Mouse (Mus musculus): ENCODE results near the gene Kcna10. TPM values are rescaled to one million over a fixed set of nuclear protein-coding genes. Genes with fewer than 3 reads are reported as not detected.
A peak's percentile ranks its signal among the peaks of the same experiment; 100 is the strongest.

The Kcna10 gene
- polyA plus RNA-seq (2014; fragmentation: Nextera tagmentation; extraction: Ambion mirVana): not detected in 2 replicates

- Histone ChIP-seq H3K27me3 (ENCODE audit: control insufficient read depth, insufficient read depth, low read length) (no peaks in the 10 kb centered on the region), H3K4me3 (replicated peaks; ENCODE audit: low read length) (no peak within 1 kb of the TSS), H3K9ac (no peak within 1 kb of the TSS), H3K27ac (no peak within 1 kb of the TSS), H3K4me1 (replicated peaks; ENCODE audit: control insufficient read depth, insufficient read depth, low read length) (no peaks in the 10 kb centered on the region), H3K36me3 (replicated peaks; ENCODE audit: control insufficient read depth, insufficient read depth) (no peaks in the 10 kb centered on the region), H3K9me3 (ENCODE audit: control insufficient read depth, low read length) (no peaks in the 10 kb centered on the region), H3K4me2 (replicated peaks) (no peak within 1 kb of the TSS)
- WGBS: 93% methylated on average over 1 of the region's 1 CpGs
- no peak for DNase-seq (ENCODE audit: low spot score)
- ATAC-seq (ENCODE audit: low FRiP score): no peak
These were observed at the start of gene Kcna10 for GRCm38 (mm10) chr3:107182756-107183155. Gene Kcna10, plus strand, starts transcription at chr3:107183056.

GRCm38 (mm10) chr3:107134457-107134856 lies 48.4 kb upstream of the Kcna10 start:
- H3K4me3 ChIP-seq (replicated peaks; ENCODE audit: low read length): no peak overlapping the region
- H3K36me3 ChIP-seq (replicated peaks; ENCODE audit: control insufficient read depth, insufficient read depth): no peaks in the 10 kb centered on the region
- ATAC-seq (ENCODE audit: low FRiP score): no peak
- 83% methylated on average over 3 of the region's 3 CpGs for WGBS
- no peaks in the 10 kb centered on the region; the same call in 1 of the 2 replicates for H3K4me1 ChIP-seq (replicated peaks; ENCODE audit: control insufficient read depth, insufficient read depth, low read length)
- no peaks in the 10 kb centered on the region for H3K27me3 ChIP-seq (ENCODE audit: control insufficient read depth, insufficient read depth, low read length)
- no peak for DNase-seq (ENCODE audit: low spot score)
- H3K9ac ChIP-seq: no peak overlapping the region
- H3K9me3 ChIP-seq (ENCODE audit: control insufficient read depth, low read length): no peaks in the 10 kb centered on the region
- no peak overlapping the region for H3K4me2 ChIP-seq (replicated peaks)
- H3K27ac ChIP-seq: no peak overlapping the region

GRCm38 (mm10) chr3:107147126-107147525 lies 35.7 kb upstream of the Kcna10 start:
- H3K4me2 ChIP-seq (replicated peaks): no peak overlapping the region
- no peaks in the 10 kb centered on the region for H3K9me3 ChIP-seq (ENCODE audit: control insufficient read depth, low read length)
- no peak for ATAC-seq (ENCODE audit: low FRiP score)
- H3K27me3 ChIP-seq (ENCODE audit: control insufficient read depth, insufficient read depth, low read length): no peaks in the 10 kb centered on the region
- 0 out of 2 replicates have a peak, but pooled peaks cover 12% of the 10 kb centered on the region for H3K4me1 ChIP-seq (replicated peaks; ENCODE audit: control insufficient read depth, insufficient read depth, low read length)
- H3K9ac ChIP-seq: no peak overlapping the region
- 52% methylated on average over 7 of the region's 7 CpGs for WGBS
- no peak for DNase-seq (ENCODE audit: low spot score)
- no peak overlapping the region for H3K4me3 ChIP-seq (replicated peaks; ENCODE audit: low read length)
- no peaks in the 10 kb centered on the region for H3K36me3 ChIP-seq (replicated peaks; ENCODE audit: control insufficient read depth, insufficient read depth)
- no peak overlapping the region for H3K27ac ChIP-seq

DNA sequence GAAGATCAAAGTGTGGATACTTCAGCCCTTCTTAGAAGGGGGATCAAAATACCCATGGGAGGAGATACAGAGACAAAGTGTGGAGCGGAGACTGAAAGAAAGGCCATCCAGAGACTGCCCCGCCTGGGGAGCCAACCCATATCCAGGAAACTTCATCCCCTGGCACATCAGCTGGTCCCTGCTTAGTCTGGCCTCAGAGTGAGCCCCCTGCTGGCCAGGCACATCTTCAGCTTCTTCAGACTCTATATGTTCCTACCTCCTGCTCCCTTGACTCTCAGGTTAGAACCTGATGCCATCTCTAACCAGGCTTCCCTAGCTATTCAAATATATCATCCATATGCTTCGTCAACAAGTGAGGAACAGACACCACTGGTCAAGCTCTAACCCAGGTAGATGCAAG lies 33.9 kb upstream of the Kcna10 start:
- H3K27ac ChIP-seq: no peak overlapping the region
- ATAC-seq (ENCODE audit: low FRiP score) (no peak), DNase-seq (ENCODE audit: low spot score) (no peak)
- H3K4me3 ChIP-seq (replicated peaks; ENCODE audit: low read length): no peak overlapping the region
- WGBS: 62% methylated on average over 3 of the region's 3 CpGs
- 0 out of 2 replicates have a peak, but pooled peaks cover 12% of the 10 kb centered on the region for H3K4me1 ChIP-seq (replicated peaks; ENCODE audit: control insufficient read depth, insufficient read depth, low read length)
- H3K9me3 ChIP-seq (ENCODE audit: control insufficient read depth, low read length): no peaks in the 10 kb centered on the region
- no peak overlapping the region for H3K4me2 ChIP-seq (replicated peaks)
- no peak overlapping the region for H3K9ac ChIP-seq
- H3K36me3 ChIP-seq (replicated peaks; ENCODE audit: control insufficient read depth, insufficient read depth): no peaks in the 10 kb centered on the region
- no peaks in the 10 kb centered on the region for H3K27me3 ChIP-seq (ENCODE audit: control insufficient read depth, insufficient read depth, low read length)

DNA sequence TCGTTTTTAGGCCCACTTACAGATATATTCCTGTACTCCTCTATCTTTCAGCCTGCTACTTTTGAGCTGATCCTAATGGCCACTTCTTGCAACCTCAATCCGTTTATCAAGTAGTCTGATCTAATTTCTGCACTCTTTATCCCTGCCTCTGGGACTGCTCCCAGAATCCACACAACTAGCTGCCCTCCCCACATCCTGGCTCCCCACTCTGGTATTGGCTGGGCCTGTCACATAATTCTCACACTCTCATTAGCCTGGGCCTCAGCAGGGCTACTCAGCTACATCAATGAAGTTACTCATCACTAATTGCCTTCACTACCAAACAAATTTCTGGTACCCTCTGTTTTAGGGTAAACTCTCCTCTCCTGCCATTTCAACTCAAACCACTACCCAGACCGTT lies 32.4 kb upstream of the Kcna10 start:
- no peak overlapping the region for H3K4me3 ChIP-seq (replicated peaks; ENCODE audit: low read length)
- WGBS: 48% methylated on average over 3 of the region's 3 CpGs
- H3K9ac ChIP-seq: no peak overlapping the region
- no peaks in the 10 kb centered on the region for H3K27me3 ChIP-seq (ENCODE audit: control insufficient read depth, insufficient read depth, low read length)
- no peak overlapping the region for H3K4me2 ChIP-seq (replicated peaks)
- no peaks in the 10 kb centered on the region for H3K9me3 ChIP-seq (ENCODE audit: control insufficient read depth, low read length)
- 0 out of 2 replicates have a peak, but pooled peaks cover 12% of the 10 kb centered on the region for H3K4me1 ChIP-seq (replicated peaks; ENCODE audit: control insufficient read depth, insufficient read depth, low read length)
- H3K27ac ChIP-seq: peak overlapping the region; percentile 57; the same call in 1 of the 2 replicates
- ATAC-seq (ENCODE audit: low FRiP score) (peak; percentile 79), DNase-seq (ENCODE audit: low spot score) (peak; percentile 30)
- H3K36me3 ChIP-seq (replicated peaks; ENCODE audit: control insufficient read depth, insufficient read depth): no peaks in the 10 kb centered on the region

DNA sequence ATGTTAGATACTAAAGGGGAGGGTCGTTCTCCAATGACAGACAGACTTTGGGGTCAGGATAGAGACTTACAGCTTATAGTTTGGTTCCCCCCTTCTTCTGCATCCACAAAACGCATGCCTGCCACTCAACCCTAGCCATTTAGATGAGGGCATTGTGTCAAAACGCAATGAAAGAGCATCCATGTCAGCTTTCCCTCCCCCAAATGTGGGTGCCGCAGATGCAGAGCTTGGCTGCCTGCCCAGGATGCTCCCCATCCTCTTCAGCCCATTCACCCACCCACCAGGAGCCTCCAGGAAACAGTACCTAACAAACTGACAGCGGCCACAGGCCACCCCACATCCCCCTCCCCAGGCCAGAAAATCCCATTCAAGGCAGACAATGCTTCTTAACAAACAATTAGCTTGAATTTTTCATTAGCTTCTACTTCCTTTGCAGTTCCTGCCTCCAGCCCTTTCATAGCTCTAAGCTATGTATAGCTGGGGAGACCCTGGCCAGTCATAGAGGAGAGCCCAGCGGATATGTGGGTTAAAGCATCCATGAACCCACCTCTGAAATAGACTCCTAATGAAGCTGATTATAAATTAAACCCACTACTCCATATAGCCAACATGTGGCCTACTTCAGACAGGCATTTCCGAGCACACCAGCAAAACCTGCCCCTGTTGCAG lies 31.9 kb upstream of the Kcna10 start:
- WGBS: 26% methylated on average over 7 of the region's 7 CpGs
- 0 out of 2 replicates have a peak, but pooled peaks cover 12% of the 10 kb centered on the region for H3K4me1 ChIP-seq (replicated peaks; ENCODE audit: control insufficient read depth, insufficient read depth, low read length)
- no peak for DNase-seq (ENCODE audit: low spot score)
- peak overlapping the region; percentile 57 for H3K27ac ChIP-seq
- peak; percentile 77; the same call in 1 of the 2 replicates for ATAC-seq (ENCODE audit: low FRiP score)
- H3K9ac ChIP-seq: no peak overlapping the region
- H3K4me2 ChIP-seq (replicated peaks): no peak overlapping the region
- no peak overlapping the region for H3K4me3 ChIP-seq (replicated peaks; ENCODE audit: low read length)
- no peaks in the 10 kb centered on the region for H3K27me3 ChIP-seq (ENCODE audit: control insufficient read depth, insufficient read depth, low read length)
- no peaks in the 10 kb centered on the region for H3K9me3 ChIP-seq (ENCODE audit: control insufficient read depth, low read length)
- no peaks in the 10 kb centered on the region for H3K36me3 ChIP-seq (replicated peaks; ENCODE audit: control insufficient read depth, insufficient read depth)

- WGBS: 88% methylated on average over 11 of the region's 11 CpGs
- Histone ChIP-seq H3K27ac (no peak overlapping the region), H3K27me3 (ENCODE audit: control insufficient read depth, insufficient read depth, low read length) (no peaks in the 10 kb centered on the region), H3K36me3 (replicated peaks; ENCODE audit: control insufficient read depth, insufficient read depth) (no peaks in the 10 kb centered on the region), H3K4me3 (replicated peaks; ENCODE audit: low read length) (no peak overlapping the region), H3K9ac (no peak overlapping the region), H3K4me1 (replicated peaks; ENCODE audit: control insufficient read depth, insufficient read depth, low read length) (0 out of 2 replicates have a peak, but pooled peaks cover 12% of the 10 kb centered on the region), H3K9me3 (ENCODE audit: control insufficient read depth, low read length) (no peaks in the 10 kb centered on the region), H3K4me2 (replicated peaks) (no peak overlapping the region)
- no peak for ATAC-seq (ENCODE audit: low FRiP score)
- no peak for DNase-seq (ENCODE audit: low spot score)
These were observed 28.8 kb upstream of the Kcna10 start for GRCm38 (mm10) chr3:107153772-107154655.

DNA sequence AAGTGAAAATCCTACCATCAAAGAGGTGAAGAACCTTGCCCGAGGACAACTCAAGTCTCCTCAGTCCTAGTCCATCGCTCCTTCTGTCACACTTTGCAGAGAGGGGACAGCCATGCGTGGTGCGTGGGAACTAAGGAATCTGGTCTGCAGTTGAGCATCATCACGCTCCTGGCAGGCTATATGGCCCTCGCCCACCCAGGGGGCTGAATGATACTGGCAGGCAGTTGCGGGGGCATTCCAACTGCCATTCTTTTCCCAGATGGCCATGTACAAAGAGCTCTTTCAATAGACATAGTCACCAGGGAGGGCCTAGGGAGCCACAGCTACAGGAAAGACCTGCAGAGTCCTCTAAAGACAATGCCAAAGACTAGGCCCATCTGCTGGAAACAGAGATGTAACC lies 24.0 kb upstream of the Kcna10 start:
- Histone ChIP-seq H3K27me3 (ENCODE audit: control insufficient read depth, insufficient read depth, low read length) (no peaks in the 10 kb centered on the region), H3K4me3 (replicated peaks; ENCODE audit: low read length) (no peak overlapping the region), H3K9me3 (ENCODE audit: control insufficient read depth, low read length) (no peaks in the 10 kb centered on the region), H3K4me1 (replicated peaks; ENCODE audit: control insufficient read depth, insufficient read depth, low read length) (0 out of 2 replicates have a peak, but pooled peaks cover 8% of the 10 kb centered on the region), H3K9ac (no peak overlapping the region), H3K27ac (no peak overlapping the region), H3K36me3 (replicated peaks; ENCODE audit: control insufficient read depth, insufficient read depth) (no peaks in the 10 kb centered on the region), H3K4me2 (replicated peaks) (no peak overlapping the region)
- no peak for ATAC-seq (ENCODE audit: low FRiP score)
- no peak for DNase-seq (ENCODE audit: low spot score)
- 68% methylated on average over 7 of the region's 7 CpGs for WGBS

DNA sequence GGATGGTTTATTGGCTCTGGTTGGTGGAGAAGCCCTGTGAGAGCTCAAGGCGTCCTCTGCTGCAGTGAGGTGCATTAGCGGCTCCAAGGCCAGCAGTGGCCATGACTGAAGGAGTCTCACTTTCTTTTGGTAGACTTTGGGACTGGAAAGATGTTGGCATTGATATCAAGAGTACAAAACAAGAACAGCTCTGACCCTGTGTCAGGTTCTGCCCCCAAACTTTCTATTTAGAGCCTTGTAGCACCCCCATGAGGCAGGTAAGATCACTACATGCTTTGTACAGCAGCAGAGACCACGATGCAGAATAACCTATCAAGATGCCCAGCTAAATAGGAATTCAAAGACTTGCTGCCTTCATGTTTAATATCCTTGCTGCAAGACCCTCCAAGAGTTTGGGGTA lies 23.4 kb upstream of the Kcna10 start:
- Histone ChIP-seq H3K9me3 (ENCODE audit: control insufficient read depth, low read length) (no peaks in the 10 kb centered on the region), H3K4me2 (replicated peaks) (peak overlapping the region; percentile 46), H3K4me3 (replicated peaks; ENCODE audit: low read length) (peak overlapping the region; percentile 22; the same call in 1 of the 2 replicates), H3K27me3 (ENCODE audit: control insufficient read depth, insufficient read depth, low read length) (no peaks in the 10 kb centered on the region), H3K9ac (peak overlapping the region; percentile 48; the same call in 1 of the 2 replicates), H3K4me1 (replicated peaks; ENCODE audit: control insufficient read depth, insufficient read depth, low read length) (0 out of 2 replicates have a peak, but pooled peaks cover 8% of the 10 kb centered on the region), H3K27ac (no peak overlapping the region), H3K36me3 (replicated peaks; ENCODE audit: control insufficient read depth, insufficient read depth) (no peaks in the 10 kb centered on the region)
- DNase-seq (ENCODE audit: low spot score) (no peak), ATAC-seq (ENCODE audit: low FRiP score) (peak; percentile 3; the same call in 1 of the 2 replicates)
- WGBS: 63% methylated on average over 3 of the region's 3 CpGs
